Mouse (Mus musculus): Measurements from ENCODE around the gene Gpc3.

DNA sequence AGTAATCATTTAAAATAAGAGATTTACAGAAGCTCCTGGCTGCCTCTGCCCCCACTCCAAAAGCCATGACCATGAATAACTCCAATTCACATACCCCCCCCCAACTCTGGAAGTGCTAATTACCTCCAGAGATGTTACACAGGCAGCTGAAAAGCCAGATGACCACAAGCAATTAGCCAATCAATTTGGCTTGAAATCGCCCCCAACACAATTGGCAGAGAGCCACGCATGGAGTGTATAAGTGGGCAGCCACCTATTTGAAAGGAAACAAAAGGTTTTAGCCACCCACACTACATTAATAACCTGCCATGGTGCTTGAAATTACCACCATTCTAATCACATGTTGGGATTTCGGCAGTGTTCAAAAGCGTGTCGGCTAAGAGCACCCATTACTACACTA, 55.2 kb downstream of the Gpc3 start:
- TF ChIP-seq CTCF (IDR thresholded peaks at IDR 0.05; ENCODE audit: borderline replicate concordance, control insufficient read depth, extremely low read depth, insufficient read depth, low read length, poor library complexity) (no peak), POLR2A (IDR thresholded peaks at IDR 0.05; ENCODE audit: control insufficient read depth, extremely low read depth, insufficient read depth, low read length, poor library complexity) (no peak)
